Mouse (Mus musculus) left cerebral cortex, adult 2 months (tissue): ENCODE data around the gene Rbm19. TPM values are rescaled to one million over a fixed set of nuclear protein-coding genes. Genes with fewer than 3 reads are reported as not detected.

Experiments used
- DNase-seq, 2 experiments: peaks; one replicate each; pipeline ENCODE4 v3.0.0; 2021 to 2022; ENCODE audit warnings: low spot score in 2 of 2, mixed read lengths in 1 of 2; ENCODE audit errors: extremely low spot score in 1 of 2
- H3K27ac ChIP-seq: fragments of 200-600 bp; 2 replicates; pipeline ENCODE4 v1.8.1; 2022
- H3K4me3 ChIP-seq: fragments of 200-600 bp; 2 replicates; pipeline ENCODE4 v1.8.1; 2022
- CTCF ChIP-seq: fragments of 200-600 bp; IDR thresholded peaks from 2 replicates; pipeline ENCODE4 v1.8.1; 2022; ENCODE audit warnings: antibody characterized with exemption, mild to moderate bottlenecking, moderate library complexity
- intact Hi-C: fragments of 180-260 bp; cut with DNase I; formaldehyde crosslinking; loops from one replicate; pipeline ENCODE4 v1.15.1; 2025
- total RNA-seq, 2 experiments: library from RNA; stranded (reverse); gene quantifications; 2 replicates each; pipeline ENCODE4 v1.2.3; 2021

Gene Rbm19
- total RNA-seq, 2 experiments from 2014 or later = 19.7 to 21.9 TPM

- intact Hi-C loops = no loop called here
- no peak overlapping the region for H3K4me3 ChIP-seq
- no peak overlapping the region for H3K27ac ChIP-seq
- peak; percentile 12 for TF ChIP-seq CTCF
- no peak for DNase-seq
These were observed 36.9 kb downstream of the Rbm19 start for GRCm38 (mm10) chr5:120153140-120153539.

- Histone ChIP-seq H3K27ac (no peak overlapping the region), H3K4me3 (no peak overlapping the region)
- TF ChIP-seq CTCF = no peak
- DNase-seq = no peak
- intact Hi-C loops = no loop called here
These were observed 39.4 kb downstream of the Rbm19 start for GRCm38 (mm10) chr5:120155672-120156071.

GRCm38 (mm10) chr5:120156166-120156909, 40.1 kb downstream of the Rbm19 start:
- intact Hi-C loops = no loop called here
- Histone ChIP-seq H3K27ac (no peak overlapping the region), H3K4me3 (no peak overlapping the region)
- DNase-seq = no peak
- TF ChIP-seq CTCF = no peak

DNA sequence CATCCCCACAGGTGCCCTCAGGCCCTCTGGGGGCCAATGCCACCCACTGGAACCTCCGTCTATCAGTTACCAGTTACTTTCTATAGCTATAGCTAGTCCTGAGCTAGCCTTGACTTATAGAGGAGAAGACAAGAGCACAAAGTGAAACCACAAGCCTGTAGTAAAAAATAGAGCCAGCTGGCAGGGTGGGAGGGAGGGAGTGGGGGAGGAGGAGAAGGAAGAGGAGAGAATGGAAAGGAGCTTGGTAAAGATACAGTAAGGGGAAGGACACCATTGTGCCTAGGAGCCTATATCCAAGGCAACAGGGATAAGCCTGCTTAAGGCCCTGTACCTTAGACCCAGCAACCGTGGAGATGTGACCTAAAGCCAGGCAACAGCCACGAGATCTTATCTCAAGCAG, 40.9 kb downstream of the Rbm19 start:
- no peak for DNase-seq
- Histone ChIP-seq H3K4me3 (no peak overlapping the region), H3K27ac (no peak overlapping the region)
- no peak for TF ChIP-seq CTCF
- intact Hi-C loops = no loop called here

DNA sequence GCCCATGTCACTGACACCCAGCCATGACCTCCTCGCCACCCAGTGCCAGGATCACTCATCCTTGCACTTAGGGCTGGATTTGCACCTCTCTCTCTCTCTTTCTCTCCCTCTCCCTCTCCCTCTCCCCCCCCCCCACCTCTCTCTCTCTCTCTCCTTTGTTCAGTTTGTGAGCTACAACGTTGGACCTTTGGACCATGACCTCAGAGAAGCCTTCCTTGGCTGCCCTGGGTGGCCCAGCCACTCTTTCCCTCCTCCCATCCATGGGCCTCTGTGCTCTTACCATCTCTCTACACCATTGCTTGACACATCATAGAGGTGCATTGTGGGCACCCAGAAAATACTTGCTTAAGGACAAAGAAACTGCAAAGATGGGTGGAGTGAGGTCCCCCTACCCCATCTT, 42.2 kb downstream of the Rbm19 start:
- TF ChIP-seq CTCF = no peak
- Histone ChIP-seq H3K27ac (no peak overlapping the region), H3K4me3 (no peak overlapping the region)
- intact Hi-C loops = no loop called here
- no peak for DNase-seq

GRCm38 (mm10) chr5:120160923-120161658, 44.8 kb downstream of the Rbm19 start:
- no peak overlapping the region for H3K4me3 ChIP-seq
- H3K27ac ChIP-seq = no peak overlapping the region
- intact Hi-C loops = no loop called here
- no peak for TF ChIP-seq CTCF
- no peak for DNase-seq

DNA sequence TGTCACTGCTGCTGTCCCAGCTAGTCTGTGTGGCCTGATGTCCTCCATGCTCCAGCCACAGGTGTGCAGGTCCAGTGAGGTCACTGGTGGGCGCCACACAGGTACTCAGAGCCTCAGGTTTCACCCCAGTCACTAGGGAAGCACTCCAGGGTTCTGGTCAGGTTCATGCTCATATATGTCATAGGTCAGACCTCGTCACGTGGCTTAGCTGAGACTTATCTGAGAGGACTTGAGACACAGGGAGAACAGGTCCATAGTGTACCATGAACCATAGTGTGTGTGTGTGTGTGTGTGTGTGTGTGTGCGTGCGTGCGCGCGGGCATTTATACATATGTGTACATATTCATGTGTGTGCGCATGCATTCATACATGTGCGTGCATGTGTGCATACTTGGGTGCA, 46.4 kb downstream of the Rbm19 start:
- DNase-seq = no peak
- intact Hi-C loops = no loop called here
- Histone ChIP-seq H3K27ac (no peak overlapping the region), H3K4me3 (no peak overlapping the region)
- no peak for TF ChIP-seq CTCF

DNA sequence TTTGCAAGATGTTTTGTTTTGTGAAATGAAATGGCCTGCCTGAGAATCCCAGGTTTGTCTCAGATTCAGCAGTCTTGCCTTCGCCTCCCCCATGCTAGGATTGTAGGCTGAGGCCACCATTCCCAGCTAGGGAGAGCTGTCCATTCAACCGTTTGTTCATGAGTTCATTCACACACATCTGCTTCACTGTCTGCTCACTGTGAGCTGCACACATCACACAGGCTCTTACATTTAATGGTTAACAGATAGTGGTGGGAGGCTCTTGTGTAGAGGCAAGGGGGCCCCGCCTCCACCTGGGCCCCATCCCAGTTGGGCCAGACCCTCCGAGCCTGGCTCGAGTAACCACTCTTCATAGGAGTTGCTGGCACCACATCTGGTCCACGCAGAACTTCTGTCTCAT, 47.2 kb downstream of the Rbm19 start:
- intact Hi-C loops = no loop called here
- DNase-seq = no peak
- H3K27ac ChIP-seq = no peak overlapping the region
- TF ChIP-seq CTCF = no peak
- H3K4me3 ChIP-seq = no peak overlapping the region

- TF ChIP-seq CTCF = no peak
- Histone ChIP-seq H3K4me3 (no peak overlapping the region), H3K27ac (no peak overlapping the region)
- DNase-seq = peak; percentile 68 to 71
- intact Hi-C loops = no loop called here
These were observed 48.2 kb downstream of the Rbm19 start for GRCm38 (mm10) chr5:120164450-120164849.

GRCm38 (mm10) chr5:120165061-120165942, 49.0 kb downstream of the Rbm19 start:
- Histone ChIP-seq H3K4me3 (no peak overlapping the region), H3K27ac (no peak overlapping the region)
- no peak for TF ChIP-seq CTCF
- intact Hi-C loops = no loop called here
- DNase-seq = no peak

- Histone ChIP-seq H3K4me3 (no peak overlapping the region), H3K27ac (no peak overlapping the region)
- intact Hi-C loops = no loop called here
- no peak for DNase-seq
- TF ChIP-seq CTCF = no peak
These were observed 51.6 kb downstream of the Rbm19 start for GRCm38 (mm10) chr5:120167787-120168325.
